Mouse (Mus musculus) heart, embryonic 11.5 days (tissue): ENCODE results near the gene Kank4. TPM values are rescaled to one million over a fixed set of nuclear protein-coding genes. Genes with fewer than 3 reads are reported as not detected.
A peak's percentile ranks its signal among the peaks of the same experiment; 100 is the strongest.

Experiments
- ATAC-seq: fragments of 200-750 bp; cut with Nextera tagmentation; replicated peaks from 2 replicates; pipeline ENCODE4 v1.8.0; 2017; ENCODE audit warnings: moderate library complexity; ENCODE audit not compliant: insufficient number of reproducible peaks, low FRiP score, low TSS enrichment
- H3K27ac ChIP-seq: fragments of 300-500 bp; sonication (generic); 2 replicates; pipeline ENCODE4 v1.5.1; 2014; ENCODE audit warnings: mild to moderate bottlenecking, low read depth, low read length
- H3K27me3 ChIP-seq: fragments of 300-500 bp; sonication (generic); 2 replicates; pipeline ENCODE4 v1.6.1; 2014; ENCODE audit warnings: mild to moderate bottlenecking, low read length, mixed read lengths; ENCODE audit not compliant: control insufficient read depth, insufficient read depth
- H3K36me3 ChIP-seq: fragments of 300-500 bp; sonication (generic); 2 replicates; pipeline ENCODE4 v1.6.1; 2014; ENCODE audit warnings: mild to moderate bottlenecking, low read length, moderate library complexity, mixed read lengths; ENCODE audit not compliant: control insufficient read depth, insufficient read depth
- H3K4me1 ChIP-seq: fragments of 300-500 bp; sonication (generic); 2 replicates; pipeline ENCODE4 v1.6.1; 2014; ENCODE audit warnings: low read length; ENCODE audit not compliant: control insufficient read depth, insufficient read depth
- H3K4me2 ChIP-seq: fragments of 300-500 bp; sonication (generic); 2 replicates; pipeline ENCODE4 v1.6.1; 2014; ENCODE audit warnings: mild to moderate bottlenecking, moderate library complexity
- H3K4me3 ChIP-seq: fragments of 300-500 bp; sonication (generic); 2 replicates; pipeline ENCODE4 v1.5.1; 2014; ENCODE audit warnings: low read depth, low read length
- H3K9ac ChIP-seq: fragments of 300-500 bp; sonication (generic); 2 replicates; pipeline ENCODE4 v1.6.1; 2014; ENCODE audit warnings: mild to moderate bottlenecking, low read depth, low read length, moderate library complexity
- H3K9me3 ChIP-seq: fragments of 300-500 bp; sonication (generic); replicated peaks from 2 replicates; pipeline ENCODE4 v1.6.1; 2016; ENCODE audit warnings: low read length; ENCODE audit not compliant: control insufficient read depth
- WGBS: fragments of 180-500 bp; shearing (Covaris S2); extraction: QIAGEN DNeasy Blood & Tissue Kit; methylation state at CpG from one replicate; pipeline ENCODE4 v1.1.7; 2014; ENCODE audit not compliant: insufficient replicate concordance; 5-methylcytosine and 5-hydroxymethylcytosine counted together
- polyA plus RNA-seq: library from polyadenylated mRNA; unstranded; fragments of >200 nt; fragmentation: Nextera tagmentation; extraction: Ambion mirVana; gene quantifications from 2 replicates; pipeline ENCODE4 v1.2.1, GENCODE M21; 2014

The Kank4 gene
- polyA plus RNA-seq, 1 experiment from 2014 or later = 1.1 TPM

DNA sequence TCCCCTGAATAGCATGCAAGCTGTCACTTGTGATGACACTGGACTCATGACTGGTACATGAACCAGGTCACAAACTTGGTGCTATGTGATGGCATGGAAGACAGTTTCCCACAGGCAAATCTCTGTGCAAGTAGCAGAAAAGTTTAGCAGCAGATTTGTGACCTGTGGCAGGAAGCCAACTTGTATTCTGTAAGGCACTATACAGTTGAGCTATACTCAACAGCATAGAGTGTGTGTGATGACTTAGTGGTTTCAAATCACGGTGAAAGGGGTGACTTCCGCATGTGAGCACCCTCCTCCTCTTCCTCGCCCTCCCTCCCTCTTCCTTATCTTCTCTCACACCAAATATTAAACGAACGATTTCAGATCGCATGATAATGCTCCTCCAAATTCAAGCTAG, 39.9 kb downstream of the Kank4 start:
- Histone ChIP-seq H3K4me2 (no peak overlapping the region), H3K9me3 (no peaks in the 10 kb centered on the region), H3K4me1 (peaks cover 19% of the 10 kb centered on the region), H3K27ac (no peak overlapping the region), H3K4me3 (no peak overlapping the region), H3K9ac (no peak overlapping the region), H3K36me3 (no peaks in the 10 kb centered on the region), H3K27me3 (0 out of 2 replicates have a peak, but pooled peaks cover 9% of the 10 kb centered on the region)
- no peak for ATAC-seq
- WGBS = 58% methylated on average over 6 of the region's 6 CpGs

DNA sequence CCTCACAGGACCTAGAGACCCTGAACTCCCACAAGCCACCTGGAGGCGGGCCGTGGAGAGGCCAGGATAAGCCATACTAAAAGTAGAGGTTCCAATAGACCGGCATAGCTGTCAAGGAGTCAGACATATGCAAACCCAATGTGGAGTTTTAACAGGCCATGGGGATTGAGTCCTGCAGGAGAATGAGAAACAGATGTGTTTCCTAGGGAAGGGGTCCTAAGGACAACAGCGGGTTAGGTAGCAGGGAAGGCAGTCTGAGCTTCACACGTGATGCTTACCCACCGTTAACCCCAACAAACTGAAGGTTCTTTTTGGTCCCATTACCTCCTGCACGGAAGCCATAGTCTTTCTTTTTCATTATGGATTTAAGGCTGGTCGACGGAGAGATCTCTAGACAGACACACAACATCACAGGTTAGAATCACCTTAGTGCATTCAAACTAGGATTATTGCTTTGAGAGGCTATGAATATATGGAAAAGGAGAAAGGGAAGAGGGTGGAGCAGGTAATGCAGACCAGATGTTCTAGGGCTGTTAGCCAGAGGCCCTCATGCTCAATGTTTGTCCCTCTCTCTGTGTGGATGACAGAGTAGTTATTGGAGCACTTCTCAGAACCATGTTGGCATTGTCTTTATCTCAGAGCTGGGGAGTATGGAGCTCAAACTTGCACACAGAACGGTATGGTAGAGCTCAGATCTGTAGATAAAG, 40.5 kb downstream of the Kank4 start:
- Histone ChIP-seq H3K9ac (no peak overlapping the region), H3K4me2 (no peak overlapping the region), H3K36me3 (no peaks in the 10 kb centered on the region), H3K27me3 (0 out of 2 replicates have a peak, but pooled peaks cover 9% of the 10 kb centered on the region), H3K4me3 (no peak overlapping the region), H3K4me1 (peaks cover 19% of the 10 kb centered on the region), H3K9me3 (no peaks in the 10 kb centered on the region), H3K27ac (no peak overlapping the region)
- ATAC-seq = no peak
- 76% methylated on average over 10 of the region's 10 CpGs for WGBS

DNA sequence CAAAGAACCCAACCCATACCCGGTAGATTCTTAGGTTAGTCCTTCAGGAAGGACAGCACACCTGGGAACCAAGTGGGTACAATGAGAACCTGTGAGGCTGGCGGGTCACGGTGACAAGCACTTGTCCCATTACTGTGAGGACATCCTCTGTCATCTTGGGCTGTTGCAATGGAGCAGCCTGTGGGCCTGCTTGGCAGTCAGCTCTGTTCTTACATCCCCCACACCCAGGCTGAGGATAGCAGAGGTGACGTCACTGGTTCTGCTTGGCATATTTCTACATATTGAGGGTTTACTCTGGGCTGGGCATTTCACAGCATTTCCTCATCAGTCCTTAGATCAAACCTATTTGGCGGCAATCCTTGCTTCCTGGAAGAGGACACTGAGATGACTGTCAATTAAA, 43.6 kb downstream of the Kank4 start:
- Histone ChIP-seq H3K9ac (no peak overlapping the region), H3K4me2 (no peak overlapping the region), H3K36me3 (no peaks in the 10 kb centered on the region), H3K27ac (no peak overlapping the region), H3K9me3 (no peaks in the 10 kb centered on the region), H3K27me3 (no peaks in the 10 kb centered on the region), H3K4me3 (no peak overlapping the region), H3K4me1 (peaks cover 16% of the 10 kb centered on the region)
- WGBS = 81% methylated on average over 5 of the region's 5 CpGs
- no peak for ATAC-seq

DNA sequence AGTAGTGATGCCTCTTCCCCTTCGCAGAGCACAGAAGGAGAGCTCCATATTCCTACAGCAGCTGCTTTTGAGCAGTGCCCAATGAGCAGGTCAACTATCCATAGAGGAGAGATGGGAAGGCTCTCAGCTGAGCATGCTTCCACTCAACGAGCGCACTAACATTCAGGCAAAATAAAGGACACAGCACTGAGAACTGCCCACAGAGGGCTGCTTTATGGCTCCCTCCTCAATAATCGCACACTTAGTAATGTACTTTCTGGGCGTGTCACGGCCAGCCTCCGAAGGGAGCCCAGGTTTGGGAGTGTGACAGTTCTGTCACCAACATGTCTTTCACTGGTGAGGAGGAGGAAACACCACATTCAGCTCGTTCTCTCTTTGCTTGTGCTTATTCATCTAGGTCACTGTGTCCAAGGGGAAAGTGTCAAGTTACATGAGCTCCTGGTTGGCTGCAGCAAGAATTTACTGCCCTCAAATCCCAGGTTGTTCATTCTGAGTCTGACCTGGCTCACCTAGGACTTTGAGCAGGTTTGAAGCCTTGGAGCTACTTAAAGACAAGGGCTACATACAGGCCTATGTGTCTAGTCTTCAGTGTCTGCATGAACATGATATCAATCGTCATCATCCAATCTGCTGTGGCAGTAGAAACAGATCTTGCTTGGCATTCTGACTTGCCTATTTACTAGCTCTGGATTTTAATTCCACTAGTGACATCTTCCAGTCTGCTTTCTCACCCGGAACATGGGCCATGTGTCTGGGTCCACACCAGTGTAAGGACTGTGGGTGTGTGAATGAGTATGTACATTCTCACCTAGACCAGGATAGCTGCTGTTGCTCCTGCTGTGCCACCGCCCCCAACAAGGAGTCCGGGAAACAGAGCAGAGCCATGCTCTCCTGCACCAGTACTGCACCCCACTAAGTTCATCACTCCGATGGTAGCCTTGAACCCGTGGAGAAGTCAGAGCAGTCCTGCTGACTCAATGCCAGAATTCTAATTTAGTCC, 49.9 kb downstream of the Kank4 start:
- no peak for ATAC-seq
- Histone ChIP-seq H3K9ac (no peak overlapping the region), H3K9me3 (no peaks in the 10 kb centered on the region), H3K27ac (no peak overlapping the region), H3K4me2 (no peak overlapping the region), H3K4me3 (no peak overlapping the region), H3K36me3 (no peaks in the 10 kb centered on the region), H3K27me3 (no peaks in the 10 kb centered on the region), H3K4me1 (no peaks in the 10 kb centered on the region; the same call in 1 of the 2 replicates)
- 69% methylated on average over 14 of the region's 14 CpGs for WGBS

DNA sequence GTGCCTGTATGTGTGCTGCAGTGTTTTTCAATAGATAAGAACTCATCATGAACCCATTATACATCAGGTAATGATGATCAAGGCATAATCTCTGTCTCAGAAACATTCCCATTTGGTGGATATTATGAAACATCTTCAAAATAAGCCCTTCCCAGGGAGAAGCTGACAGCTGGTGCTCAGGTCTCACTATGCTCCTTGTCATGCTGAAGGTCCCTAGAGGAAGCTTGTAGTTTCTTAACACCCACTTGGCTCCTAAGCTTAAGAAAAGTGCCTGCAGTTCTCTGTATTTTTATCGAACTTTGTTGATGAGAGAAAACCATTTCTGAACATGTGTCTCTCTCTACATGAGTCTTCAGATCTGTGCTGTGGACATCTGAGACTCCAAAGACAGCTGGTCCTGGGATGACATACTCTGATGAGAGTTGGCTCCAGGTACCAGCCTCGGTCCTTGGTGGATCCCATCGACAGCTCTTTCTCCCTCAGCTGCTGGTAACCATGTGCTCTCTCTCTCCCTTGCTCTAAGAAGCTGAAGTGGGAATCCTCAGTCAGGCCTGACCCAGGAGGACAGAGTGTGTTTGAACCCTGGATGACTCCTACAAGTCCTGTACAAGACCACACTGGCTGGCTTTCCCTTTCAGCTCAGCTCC, 58.3 kb downstream of the Kank4 start:
- H3K4me2 ChIP-seq = no peak overlapping the region
- H3K9me3 ChIP-seq = no peaks in the 10 kb centered on the region
- no peaks in the 10 kb centered on the region for H3K4me1 ChIP-seq
- no peak overlapping the region for H3K9ac ChIP-seq
- ATAC-seq = no peak
- no peaks in the 10 kb centered on the region for H3K36me3 ChIP-seq
- H3K4me3 ChIP-seq = no peak overlapping the region
- WGBS = 69% methylated on average over 3 of the region's 3 CpGs
- H3K27ac ChIP-seq = no peak overlapping the region
- H3K27me3 ChIP-seq = no peaks in the 10 kb centered on the region

DNA sequence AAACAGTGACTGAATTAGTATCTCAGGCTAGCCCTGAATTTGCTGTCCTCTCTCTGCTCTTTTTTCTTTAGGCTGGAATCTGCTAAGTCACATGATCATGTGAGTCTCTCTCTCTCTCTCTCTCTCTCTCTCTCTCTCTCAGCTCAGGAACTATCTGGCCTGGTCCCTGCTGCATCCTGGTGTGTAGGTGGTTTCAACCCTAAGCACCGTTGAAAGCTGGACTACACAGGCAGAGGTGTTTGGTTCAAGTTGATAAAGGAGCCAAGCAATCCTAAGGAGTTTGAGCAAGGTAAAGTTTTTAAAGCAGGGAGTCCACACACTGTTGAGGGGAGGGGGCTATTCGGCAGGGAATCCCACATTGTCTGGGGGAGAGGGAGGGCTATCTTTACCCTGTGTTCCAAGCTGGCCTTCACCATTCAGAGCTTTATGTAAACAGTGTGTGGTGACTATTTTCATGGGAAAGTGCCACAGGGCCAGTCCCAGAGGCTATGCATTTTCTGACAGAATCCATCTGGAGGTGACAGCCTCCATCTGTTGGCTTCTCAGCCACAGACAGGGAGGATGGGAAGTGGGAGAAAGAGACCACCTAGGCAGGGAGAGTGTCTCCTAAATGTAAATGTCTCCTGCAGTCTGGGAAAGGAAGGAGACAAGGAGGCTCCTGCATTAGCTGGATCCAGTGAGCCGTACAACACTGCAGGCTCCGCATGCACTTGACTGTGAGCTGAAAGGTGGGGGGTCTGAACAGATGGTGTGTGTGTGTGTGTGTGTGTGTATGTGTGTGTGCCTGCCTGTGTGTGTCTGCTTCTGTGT, 59.1 kb downstream of the Kank4 start:
- Histone ChIP-seq H3K27me3 (no peaks in the 10 kb centered on the region), H3K36me3 (no peaks in the 10 kb centered on the region), H3K4me2 (no peak overlapping the region), H3K4me1 (no peaks in the 10 kb centered on the region), H3K27ac (no peak overlapping the region), H3K4me3 (no peak overlapping the region), H3K9me3 (no peaks in the 10 kb centered on the region), H3K9ac (no peak overlapping the region)
- ATAC-seq = peak; percentile 43; the same call in 1 of the 2 replicates
- 42% methylated on average over 4 of the region's 4 CpGs for WGBS

DNA sequence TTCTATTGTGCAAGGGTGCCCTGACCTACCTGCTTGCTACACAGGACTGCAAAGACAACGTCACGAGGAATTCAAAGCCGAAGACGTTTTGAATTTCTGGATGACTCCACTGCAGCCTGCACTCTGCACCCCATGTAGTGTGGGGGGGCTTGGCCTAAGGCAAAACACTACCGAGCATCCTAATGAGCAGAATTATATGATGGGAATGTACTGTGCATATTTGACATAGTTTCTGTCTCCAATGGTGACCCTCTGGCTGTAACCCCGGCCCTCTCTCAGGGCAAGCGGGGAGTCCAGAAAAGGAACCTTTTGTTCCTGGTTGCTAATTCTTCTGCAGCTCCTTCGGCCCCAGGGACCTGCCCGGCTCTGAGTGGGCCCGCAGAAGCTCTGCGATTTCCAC, 61.2 kb downstream of the Kank4 start:
- Histone ChIP-seq H3K27me3 (no peaks in the 10 kb centered on the region), H3K36me3 (no peaks in the 10 kb centered on the region), H3K4me2 (no peak overlapping the region), H3K4me1 (no peaks in the 10 kb centered on the region), H3K9ac (no peak overlapping the region), H3K27ac (no peak overlapping the region), H3K4me3 (no peak overlapping the region), H3K9me3 (no peaks in the 10 kb centered on the region)
- ATAC-seq = no peak
- 68% methylated on average over 11 of the region's 11 CpGs for WGBS

DNA sequence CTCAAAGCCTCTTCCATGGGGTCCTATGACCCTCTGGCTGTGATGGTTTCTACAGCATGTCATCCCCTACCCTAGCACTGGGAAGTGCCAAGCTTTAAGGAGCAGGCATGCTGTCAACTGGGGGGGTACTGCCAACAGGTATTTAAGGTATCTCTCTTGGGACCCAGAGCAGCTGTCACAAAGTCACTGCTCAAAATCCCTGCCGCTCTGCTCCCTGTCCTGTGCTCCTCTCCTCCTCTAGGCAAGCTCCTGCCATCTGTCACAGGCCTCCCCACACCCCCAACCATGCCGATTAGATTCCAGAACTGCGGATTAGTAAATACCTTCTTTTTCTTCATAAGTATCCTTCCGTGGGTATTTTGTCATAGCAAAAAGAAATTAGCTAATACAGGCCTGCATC, 62.9 kb downstream of the Kank4 start:
- Histone ChIP-seq H3K9ac (no peak overlapping the region), H3K4me1 (no peaks in the 10 kb centered on the region), H3K27me3 (no peaks in the 10 kb centered on the region), H3K9me3 (no peaks in the 10 kb centered on the region), H3K27ac (no peak overlapping the region), H3K4me2 (no peak overlapping the region), H3K36me3 (no peaks in the 10 kb centered on the region), H3K4me3 (no peak overlapping the region)
- WGBS = 65% methylated on average over 4 of the region's 4 CpGs
- no peak for ATAC-seq
